Mouse (Mus musculus) bone marrow, adult 2 months (tissue): ENCODE measurements around the gene Tle6. TPM values are rescaled to one million over a fixed set of nuclear protein-coding genes. Genes with fewer than 3 reads are reported as not detected.

ENCODE experiments used
- H3K27ac ChIP-seq: fragments of 200-500 bp; 2 replicates; pipeline ENCODE4 v1.5.1; 2012; ENCODE audit warnings: low read depth, mild to moderate bottlenecking, control low read depth, inconsistent platforms, low read length; ENCODE audit not compliant: control insufficient read depth, poor library complexity, insufficient read depth
- H3K4me1 ChIP-seq: fragments of 200-500 bp; 2 replicates; pipeline ENCODE4 v1.6.1; 2011; ENCODE audit warnings: low read length; ENCODE audit not compliant: control insufficient read depth, insufficient read depth
- H3K4me3 ChIP-seq: fragments of 200-500 bp; replicated peaks from 2 replicates; pipeline ENCODE3; 2011; ENCODE audit warnings: mild to moderate bottlenecking, low read depth, low read length, control low read depth; ENCODE audit not compliant: control insufficient read depth
- CTCF ChIP-seq: fragments of 200-500 bp; IDR thresholded peaks from 2 replicates; pipeline ENCODE4 v1.5.1; 2011; ENCODE audit warnings: low read length, control low read depth; ENCODE audit not compliant: control insufficient read depth, insufficient read depth
- POLR2A ChIP-seq: fragments of 200-500 bp; IDR thresholded peaks from 2 replicates; pipeline ENCODE4 v1.6.1; 2011; ENCODE audit warnings: low read depth, mild to moderate bottlenecking, control low read depth, low read length, borderline replicate concordance; ENCODE audit not compliant: control insufficient read depth
- WGBS: fragments of 180-500 bp; shearing (Covaris S2); methylation state at CpG from one replicate; pipeline ENCODE4 v1.1.7; 2018; 5-methylcytosine and 5-hydroxymethylcytosine counted together
- polyA plus RNA-seq: library from polyadenylated mRNA; stranded (reverse); fragments of >200 nt; gene quantifications from 2 replicates; pipeline ENCODE4 v1.2.4, GENCODE M21; 2011; ENCODE audit warnings: low replicate concordance; ENCODE audit not compliant: missing spikeins, insufficient read depth, insufficient read length

Gene Tle6
- polyA plus RNA-seq, 1 experiment: 27.8 TPM

- 35% methylated on average over 10 of the region's 10 CpGs for WGBS
- Histone ChIP-seq H3K4me3 (peak within 1 kb of the TSS; percentile 17), H3K4me1 (no peaks in the 10 kb centered on the region)
Observed at GRCm38 (mm10) chr10:81574081-81575056, 26.5 kb downstream of the Tle6 start, which contains the start of gene Tle2. Gene Tle2, plus strand, starts transcription at chr10:81574561.

GRCm38 (mm10) chr10:81572975-81573374 is 27.9 kb downstream of the Tle6 start:
- 68% methylated on average over 9 of the region's 9 CpGs for WGBS
- TF ChIP-seq CTCF: no peak
- no peak for TF ChIP-seq POLR2A
- no peak overlapping the region for H3K27ac ChIP-seq
- H3K4me1 ChIP-seq: no peaks in the 10 kb centered on the region
- no peak overlapping the region for H3K4me3 ChIP-seq

More at GRCm38 (mm10) chr10:81574081-81575056, 26.5 kb downstream of the Tle6 start, which contains the start of gene Tle2:
- no peak for TF ChIP-seq CTCF
- H3K27ac ChIP-seq: no peak within 1 kb of the TSS

- whole genome bisulfite sequencing: 43% methylated on average over 9 of the region's 9 CpGs
- TF ChIP-seq CTCF (no peak), POLR2A (no peak)
- Histone ChIP-seq H3K27ac (no peak overlapping the region), H3K4me3 (no peak overlapping the region), H3K4me1 (no peaks in the 10 kb centered on the region)
Observed at GRCm38 (mm10) chr10:81572133-81572671, 28.7 kb downstream of the Tle6 start.

- under 1% methylated on average over 18 of the region's 18 CpGs for WGBS
- TF ChIP-seq POLR2A (no peak), CTCF (no peak)
- Histone ChIP-seq H3K4me3 (peak overlapping the region; percentile 68), H3K27ac (peak overlapping the region; percentile 31), H3K4me1 (no peaks in the 10 kb centered on the region)
Observed at GRCm38 (mm10) chr10:81571501-81571876, 29.4 kb downstream of the Tle6 start.

GRCm38 (mm10) chr10:81570831-81571500 is 29.9 kb downstream of the Tle6 start:
- no peaks in the 10 kb centered on the region for H3K4me1 ChIP-seq
- 1% methylated on average over 34 of the region's 34 CpGs for WGBS
- no peak for TF ChIP-seq POLR2A
- TF ChIP-seq CTCF: no peak

GRCm38 (mm10) chr10:81570238-81570800 is 30.6 kb downstream of the Tle6 start:
- 11% methylated on average over 11 of the region's 11 CpGs for WGBS
- no peak overlapping the region for H3K4me3 ChIP-seq
- no peak overlapping the region for H3K27ac ChIP-seq
- H3K4me1 ChIP-seq: no peaks in the 10 kb centered on the region
- no peak for TF ChIP-seq POLR2A
- TF ChIP-seq CTCF: no peak

More at GRCm38 (mm10) chr10:81570831-81571500, 29.9 kb downstream of the Tle6 start:
- Histone ChIP-seq H3K27ac (peak overlapping the region; percentile 31), H3K4me3 (peak overlapping the region; percentile 68)

- 80% methylated on average over 9 of the region's 9 CpGs for WGBS
- no peaks in the 10 kb centered on the region for H3K4me1 ChIP-seq
- no peak overlapping the region for H3K4me3 ChIP-seq
- H3K27ac ChIP-seq: no peak overlapping the region
- TF ChIP-seq CTCF: no peak
- TF ChIP-seq POLR2A: no peak
Observed at GRCm38 (mm10) chr10:81569507-81570237, 31.2 kb downstream of the Tle6 start.
